Mouse (Mus musculus): ENCODE data around the gene H2-M10.4.
"Not testable (repeated sequence)": the region's sequence is repeated elsewhere in the genome, so short reads cannot be mapped to it uniquely, and the experiment has no call there.

H2-M10.4 gene

GRCm38 (mm10) chr17:36462234-36462633, at the start of gene H2-M10.4:
H2-M10.4 (minus strand) TSS chr17:36462334.
- DNase-seq (ENCODE audit: low read depth, low spot score) = no peak

- no peak for DNase-seq (ENCODE audit: low read depth, low spot score)
Measured at GRCm38 (mm10) chr17:36503910-36504309, 41.8 kb upstream of the H2-M10.4 start.

DNA sequence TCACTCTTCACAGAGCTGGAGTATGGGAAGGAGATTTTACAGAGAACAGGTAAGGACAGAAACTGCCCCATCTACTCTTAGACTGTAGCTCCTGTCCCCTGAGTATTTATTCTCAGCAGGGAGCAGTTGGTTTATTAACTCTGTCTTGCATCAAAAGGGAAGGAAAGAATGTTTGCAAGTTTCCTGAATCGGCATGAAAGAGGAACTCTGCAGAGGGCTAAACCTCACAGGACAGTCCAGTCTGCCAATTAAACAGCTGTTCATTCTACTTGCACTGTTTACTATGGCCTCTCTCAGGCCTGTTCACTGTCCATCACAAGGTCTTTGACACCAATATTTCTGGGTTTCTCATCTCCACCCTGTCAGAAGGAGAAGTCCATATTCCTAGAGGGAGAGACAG, 38.3 kb upstream of the H2-M10.4 start:
- no peak for DNase-seq (ENCODE audit: low read depth, low spot score)

DNA sequence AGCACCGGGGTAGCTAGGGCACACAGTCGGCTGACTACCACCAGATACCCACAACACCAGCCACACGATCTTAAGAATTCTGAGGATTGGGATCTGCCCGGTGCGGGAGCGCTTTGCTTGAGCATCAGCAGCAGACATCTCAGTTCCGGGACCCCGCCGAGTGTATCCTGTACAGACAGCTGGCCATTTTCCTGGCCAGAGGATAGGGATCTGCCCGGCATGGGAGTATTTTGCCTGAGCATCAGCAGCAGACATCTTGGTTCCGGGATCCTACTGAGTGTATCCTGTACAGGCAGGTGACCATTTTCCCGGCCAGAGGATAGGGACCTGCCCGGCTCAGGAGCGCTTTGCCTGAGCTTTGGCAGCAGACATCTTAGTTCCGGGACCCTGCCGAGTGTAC, 26.0 kb upstream of the H2-M10.4 start:
- not testable (repeated sequence) for DNase-seq (ENCODE audit: low read depth, low spot score)

- no peak for DNase-seq (ENCODE audit: low read depth, low spot score)
Measured at GRCm38 (mm10) chr17:36486687-36487230, 24.6 kb upstream of the H2-M10.4 start.

- DNase-seq (ENCODE audit: low read depth, low spot score) = no peak
Measured at GRCm38 (mm10) chr17:36483865-36484264, 21.7 kb upstream of the H2-M10.4 start.

GRCm38 (mm10) chr17:36456260-36456659, 5.9 kb downstream of the H2-M10.4 start:
- DNase-seq (ENCODE audit: low read depth, low spot score) = no peak

- no peak for DNase-seq (ENCODE audit: low read depth, low spot score)
Measured at GRCm38 (mm10) chr17:36431411-36431810, 30.7 kb downstream of the H2-M10.4 start.

DNA sequence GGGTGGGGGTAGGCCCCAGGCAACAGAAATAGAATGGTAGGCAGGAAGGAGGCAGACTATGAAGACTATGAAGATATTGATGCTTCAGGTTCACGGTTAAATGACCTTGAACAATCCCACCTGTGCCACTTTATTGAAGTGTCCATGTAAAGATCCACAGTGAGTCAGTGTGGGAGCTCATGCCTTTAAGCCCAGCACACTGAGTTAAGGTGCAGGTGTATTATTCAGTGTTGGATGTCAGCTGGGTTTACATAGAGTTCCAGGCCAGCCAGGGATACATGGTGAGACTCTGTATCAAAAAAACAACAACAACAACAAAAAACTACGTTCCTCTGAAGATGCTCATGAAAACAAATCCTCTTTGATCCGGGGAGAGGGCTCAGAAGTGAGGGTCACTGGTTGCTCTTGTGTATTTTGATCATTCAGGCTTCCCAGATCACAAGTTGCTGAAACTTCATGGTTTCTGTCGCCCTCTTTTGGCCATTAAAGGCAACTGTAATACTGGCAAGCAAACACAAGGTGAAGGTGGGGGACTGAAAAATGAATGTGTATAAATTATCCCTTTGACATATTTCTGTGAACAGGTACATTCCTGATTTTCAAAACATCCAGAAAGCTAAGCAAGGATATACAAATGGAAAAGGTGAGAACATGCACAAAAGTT, 43.9 kb downstream of the H2-M10.4 start:
- DNase-seq (ENCODE audit: low read depth, low spot score) = peak; percentile 8

GRCm38 (mm10) chr17:36417416-36417815, 44.7 kb downstream of the H2-M10.4 start:
- no peak for DNase-seq (ENCODE audit: low read depth, low spot score)

GRCm38 (mm10) chr17:36415407-36415806, 46.7 kb downstream of the H2-M10.4 start:
- DNase-seq (ENCODE audit: low read depth, low spot score) = no peak

DNA sequence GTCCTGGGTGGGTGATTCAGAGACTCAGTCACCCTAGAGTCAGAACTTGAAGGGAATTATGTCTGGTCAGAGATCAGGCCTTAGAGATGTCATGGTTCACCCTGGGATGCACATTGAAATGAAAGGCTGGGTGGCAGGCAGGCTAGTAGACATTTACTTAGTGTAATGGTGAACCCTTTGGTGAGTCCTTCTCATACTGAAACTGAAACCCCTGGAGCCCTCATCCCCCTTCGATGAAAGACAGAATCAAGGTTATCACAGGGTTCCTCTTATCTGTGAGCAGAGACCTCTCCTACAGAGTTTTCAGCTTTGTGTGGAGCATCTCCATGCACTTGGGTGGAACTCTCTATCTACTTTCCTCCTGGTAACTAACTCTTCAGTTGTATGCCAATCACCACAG, 47.8 kb downstream of the H2-M10.4 start:
- DNase-seq (ENCODE audit: low read depth, low spot score) = no peak

Measured in skeletal muscle tissue, adult 2 months (tissue).